Mouse (Mus musculus): ENCODE data around the gene Eef1akmt3.
"Not testable (repeated sequence)": the region's sequence is repeated elsewhere in the genome, so short reads cannot be mapped to it uniquely, and the experiment has no call there.

Eef1akmt3 gene

DNA sequence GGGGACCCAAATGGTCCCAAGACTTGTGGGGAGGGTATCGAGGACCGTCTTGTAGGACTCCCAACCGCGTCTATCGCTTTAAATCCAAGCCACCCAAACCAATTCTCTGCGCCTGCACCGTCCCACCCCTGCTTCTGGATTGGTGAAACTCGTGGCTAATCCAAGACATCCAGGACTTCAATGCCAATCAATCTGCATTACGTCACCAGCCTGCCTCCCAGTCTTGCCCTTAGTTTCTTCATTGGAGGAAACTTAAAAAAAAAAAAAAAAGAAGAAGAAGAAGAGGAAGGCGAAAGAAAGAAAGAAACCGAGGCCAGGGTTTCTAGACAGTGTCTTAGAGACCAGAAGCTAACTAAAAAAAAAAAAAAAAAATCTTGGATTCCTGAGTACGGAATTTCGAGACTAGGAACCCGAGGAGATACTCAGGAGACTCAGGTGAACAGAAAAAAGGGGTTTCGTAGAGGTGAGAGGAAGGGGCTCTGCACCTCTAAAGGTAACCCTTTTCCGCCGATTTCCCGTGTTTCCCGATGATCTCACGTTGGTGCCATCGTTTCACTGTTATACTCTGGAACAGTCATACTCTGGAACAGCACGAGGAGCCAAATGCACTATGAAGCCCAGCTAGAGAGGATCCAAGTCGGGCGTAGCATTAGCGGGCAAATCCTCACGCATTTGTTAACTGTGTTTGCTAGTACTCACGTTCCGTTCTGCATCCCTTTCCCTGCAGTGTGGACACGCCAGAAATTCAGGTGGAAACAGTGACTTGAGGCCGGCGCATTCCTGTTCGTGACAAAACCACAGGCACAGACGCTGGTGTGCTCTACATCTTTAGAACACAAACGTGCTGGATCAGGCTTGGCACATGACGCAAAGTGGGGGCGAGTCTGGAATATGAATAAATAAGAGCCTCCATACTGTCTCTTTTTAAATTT is 29.1 kb upstream of the Eef1akmt3 start, which contains the start of gene Tspan31:
Tspan31 (minus strand) TSS at position 75 of the 932 bp plus-strand sequence.
- peak; percentile 87 for DNase-seq

DNA sequence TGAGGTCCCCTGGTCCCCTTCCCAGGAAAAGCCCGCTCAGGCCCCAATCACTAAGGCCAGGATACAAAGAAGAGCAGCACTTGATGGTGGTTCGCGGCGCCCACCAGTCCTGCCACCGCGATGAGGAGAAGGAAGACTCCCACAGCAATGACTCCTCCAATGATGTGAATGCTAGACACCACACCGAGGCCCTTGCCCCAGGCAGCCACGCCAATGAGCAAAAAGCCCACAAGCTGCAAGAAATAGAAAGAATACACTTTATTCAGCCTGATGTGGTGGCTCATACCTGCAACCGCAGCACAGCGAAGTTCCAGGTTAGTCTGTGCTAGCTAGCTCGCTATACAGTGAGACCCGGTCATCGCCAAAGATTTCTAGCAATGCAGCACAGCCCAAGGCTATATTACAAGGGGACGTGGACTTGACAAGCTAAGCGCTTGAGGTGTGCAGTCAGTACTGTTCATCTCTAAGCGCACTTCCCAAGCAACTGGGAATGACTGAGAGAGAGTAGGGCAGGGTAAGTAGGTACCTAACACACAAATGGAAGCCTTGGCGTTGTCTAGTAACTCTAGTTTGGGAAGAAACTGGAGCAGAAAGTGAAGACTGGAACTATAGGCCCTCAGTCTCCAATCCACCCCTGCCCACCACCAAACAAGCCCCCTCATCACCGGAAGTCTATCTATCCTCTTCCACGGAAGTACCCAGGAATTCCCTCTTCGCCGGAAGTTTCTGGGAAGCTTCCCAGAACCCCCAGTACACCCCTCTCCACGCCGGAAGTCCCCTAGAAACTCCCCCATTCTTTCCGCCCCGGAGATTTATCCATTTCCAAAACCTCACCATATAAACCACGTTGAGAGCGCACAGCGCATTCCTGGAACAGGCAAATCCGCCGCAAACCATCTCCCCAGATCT is 28.2 kb upstream of the Eef1akmt3 start:
- no peak for DNase-seq

DNA sequence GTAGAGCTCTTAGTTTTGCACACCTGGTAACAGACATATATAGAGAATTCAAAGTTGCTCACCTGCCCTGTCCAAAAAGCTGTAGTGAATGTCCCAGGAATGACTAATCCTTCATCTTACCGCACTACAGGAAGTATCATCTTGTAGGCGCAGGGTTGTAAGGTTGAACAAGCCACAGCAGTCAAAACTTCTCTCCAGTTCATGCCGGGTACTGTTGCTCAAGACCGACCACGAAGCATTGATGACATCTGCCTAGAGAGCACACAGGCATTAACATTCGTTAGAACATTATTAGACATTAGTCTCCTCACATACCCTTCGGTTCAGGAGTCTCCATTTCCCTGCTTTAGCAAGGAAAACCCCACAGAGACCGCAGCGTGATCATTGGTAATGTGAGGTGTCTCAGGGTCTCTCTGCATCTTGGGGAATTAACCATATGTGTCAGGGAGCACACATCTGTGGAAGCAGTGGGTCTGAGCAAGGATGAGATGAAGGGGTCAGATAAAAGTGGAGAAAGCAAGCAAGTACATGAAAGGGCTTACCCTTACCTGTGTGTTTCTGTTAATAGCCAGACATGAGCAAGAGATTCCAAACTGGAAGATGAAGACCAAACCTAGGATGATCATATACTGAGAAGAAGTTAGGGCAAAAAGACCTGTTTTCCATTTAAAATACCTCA is 27.2 kb upstream of the Eef1akmt3 start:
- no peak for DNase-seq

DNA sequence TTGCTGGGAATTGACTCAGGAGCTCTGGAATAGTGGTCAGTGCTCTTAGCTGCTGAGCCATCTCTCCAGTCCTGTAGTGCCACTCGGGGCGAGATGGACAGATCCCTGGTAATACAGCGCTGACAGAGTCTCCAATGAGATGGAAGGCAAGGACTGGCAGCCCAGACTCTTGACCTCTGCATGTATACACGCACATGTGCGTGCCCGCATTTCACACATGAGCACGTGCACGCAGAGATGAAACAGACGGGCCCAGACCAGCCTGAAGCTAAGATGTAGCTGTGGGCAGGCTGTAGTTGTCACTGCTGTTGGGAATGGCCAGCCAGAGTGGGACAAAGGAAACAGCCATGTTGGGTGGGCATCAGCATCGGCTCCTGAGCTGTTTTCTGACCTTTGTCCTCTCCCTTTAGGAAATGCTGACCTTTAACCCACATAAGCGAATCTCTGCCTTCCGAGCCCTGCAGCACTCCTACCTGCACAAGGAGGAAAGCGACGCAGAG is 25.3 kb upstream of the Eef1akmt3 start:
- DNase-seq, result no peak

DNA sequence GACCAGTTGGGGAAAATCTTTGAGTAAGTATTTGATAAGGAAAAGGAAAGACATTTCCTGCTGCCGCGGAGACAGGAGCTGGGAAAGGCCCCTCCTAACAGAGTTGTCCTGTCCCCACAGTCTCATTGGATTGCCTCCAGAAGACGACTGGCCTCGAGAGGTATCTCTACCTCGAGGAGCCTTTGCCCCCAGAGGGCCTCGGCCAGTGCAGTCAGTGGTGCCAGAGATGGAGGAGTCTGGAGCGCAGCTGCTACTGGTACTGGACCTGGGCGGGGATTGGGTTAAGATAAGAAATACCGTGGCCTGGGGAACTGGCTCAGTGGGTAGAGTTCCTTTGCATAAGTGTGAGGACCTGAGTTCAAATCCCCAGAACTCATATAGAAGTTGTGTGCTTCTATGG is 24.7 kb upstream of the Eef1akmt3 start:
- no peak for DNase-seq

DNA sequence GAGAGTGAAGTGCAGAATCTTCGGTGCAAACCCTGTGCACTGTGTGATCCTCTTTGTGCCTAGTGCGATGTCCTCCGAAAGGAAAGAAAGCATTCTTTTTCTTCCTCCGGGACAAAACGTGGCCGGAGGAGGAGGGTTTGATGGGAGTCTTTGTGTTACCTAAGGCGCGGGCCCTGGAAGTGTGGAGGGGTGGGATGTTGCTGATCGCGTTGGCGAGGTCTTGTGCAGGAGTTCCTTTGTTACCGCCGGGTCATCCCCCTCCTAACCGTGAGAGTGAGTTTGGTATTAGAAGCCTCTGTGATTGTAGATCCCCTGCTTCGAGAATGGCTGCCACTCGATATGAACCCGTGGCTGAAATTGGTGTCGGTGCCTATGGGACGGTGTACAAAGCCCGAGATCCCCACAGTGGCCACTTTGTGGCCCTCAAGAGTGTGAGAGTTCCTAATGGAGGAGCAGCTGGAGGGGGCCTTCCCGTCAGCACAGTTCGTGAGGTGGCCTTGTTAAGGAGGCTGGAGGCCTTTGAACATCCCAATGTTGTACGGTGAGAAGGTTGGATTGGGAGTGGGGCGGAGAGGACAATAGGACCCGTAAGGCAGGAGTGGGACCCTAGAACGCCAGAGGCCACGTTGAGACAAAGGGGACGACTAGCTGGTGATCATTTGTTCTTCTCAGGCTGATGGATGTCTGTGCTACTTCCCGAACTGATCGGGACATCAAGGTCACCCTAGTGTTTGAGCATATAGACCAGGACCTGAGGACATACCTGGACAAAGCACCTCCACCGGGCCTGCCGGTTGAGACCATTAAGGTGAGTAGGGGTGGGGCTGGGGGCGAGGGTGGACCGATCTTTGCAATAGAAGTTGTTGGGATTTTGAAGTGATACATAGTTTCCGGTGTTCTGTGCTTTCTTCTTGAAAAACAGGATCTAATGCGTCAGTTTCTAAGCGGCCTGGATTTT is 22.9 kb upstream of the Eef1akmt3 start:
- no peak for DNase-seq

DNA sequence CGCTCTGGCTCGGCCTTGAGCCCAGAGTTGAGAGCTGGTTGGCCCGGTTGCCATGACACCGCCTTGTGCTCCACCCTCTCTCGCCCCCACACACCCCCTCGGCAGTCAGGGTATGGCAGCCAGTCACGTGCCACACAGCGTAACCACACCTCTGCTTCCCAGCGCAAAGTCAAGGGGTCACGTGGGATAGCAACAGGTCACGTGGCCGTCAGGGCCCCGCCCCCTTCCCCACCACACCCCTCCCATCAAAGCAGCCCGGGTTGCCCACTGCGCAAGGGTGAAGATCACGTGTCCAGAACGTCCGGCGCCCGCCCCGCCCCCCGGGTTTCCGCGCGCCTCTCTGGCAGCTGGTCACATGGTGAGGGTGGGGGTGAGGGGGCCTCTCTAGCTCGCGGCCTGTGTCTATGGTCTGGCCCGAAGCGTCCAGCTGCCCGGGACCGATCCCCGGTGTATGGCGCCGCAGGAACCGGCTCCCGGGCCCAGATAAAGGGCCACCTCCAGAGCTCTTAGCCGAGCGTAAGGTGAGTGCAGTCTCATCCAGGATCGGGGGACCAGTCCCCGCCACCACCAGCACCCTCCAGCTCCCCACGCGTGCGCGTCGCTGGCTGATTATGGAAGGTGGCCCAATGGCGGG is 22.0 kb upstream of the Eef1akmt3 start, which contains the start of gene Cdk4:
Cdk4 (plus strand) TSS at position 296 of the 634 bp plus-strand sequence.
- peak; percentile 98 for DNase-seq

DNA sequence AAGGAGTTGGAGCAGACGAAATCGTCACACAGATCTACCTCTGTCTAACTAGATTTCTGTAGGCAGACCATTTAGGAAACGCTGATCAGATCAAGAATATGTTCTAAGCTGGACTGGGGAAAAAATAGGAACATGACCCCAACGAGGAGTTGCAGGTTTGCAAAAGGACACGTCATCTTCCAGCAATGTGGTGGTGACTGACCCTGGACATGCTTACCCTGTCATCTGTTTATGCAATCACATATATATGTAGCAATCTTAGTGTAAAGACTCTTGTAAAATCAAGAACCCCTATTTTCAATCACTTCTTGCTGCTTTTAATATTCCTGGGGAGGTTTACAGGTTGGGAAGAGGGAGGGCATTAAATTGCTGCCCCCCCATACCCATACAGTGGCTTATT is 21.2 kb upstream of the Eef1akmt3 start:
- DNase-seq, result no peak

DNA sequence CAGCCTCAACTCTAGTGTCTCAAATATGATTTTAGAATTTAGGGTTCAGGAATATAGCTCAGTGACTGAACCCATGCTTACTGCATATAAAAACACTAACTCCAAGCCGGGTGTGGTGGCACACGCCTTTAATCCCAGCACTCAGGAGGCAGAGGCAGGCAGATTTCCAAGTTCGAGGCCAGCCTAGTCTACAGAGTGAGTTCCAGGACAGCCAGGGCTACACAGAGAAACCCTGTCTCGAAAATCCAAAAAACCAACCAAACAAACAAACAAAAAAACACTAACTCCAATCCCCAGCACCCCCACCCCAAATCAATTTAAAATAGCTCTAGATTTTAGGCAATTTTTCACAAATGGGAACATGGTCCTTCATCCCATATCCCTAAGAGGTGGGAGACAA is 20.8 kb upstream of the Eef1akmt3 start:
- DNase-seq, result not testable (repeated sequence)

DNA sequence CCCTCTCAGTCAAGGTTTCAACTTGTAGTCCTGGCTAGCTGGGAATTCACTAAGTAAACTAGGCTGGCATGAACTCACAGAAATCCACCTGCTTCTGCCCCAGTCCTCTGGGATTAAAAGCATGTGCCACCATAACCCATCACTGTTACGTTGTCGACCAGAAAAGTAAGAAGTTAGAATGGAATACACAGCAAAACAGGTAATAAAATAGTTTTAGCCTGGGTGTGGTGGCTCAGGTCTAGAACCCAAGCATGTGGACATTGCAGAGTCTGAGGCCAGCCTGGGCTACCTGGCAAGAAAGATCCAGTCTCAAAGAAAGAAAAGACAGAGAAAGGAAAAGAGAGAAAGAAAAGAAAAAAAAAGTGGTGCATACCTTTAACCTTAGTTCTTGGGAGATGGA is 20.2 kb upstream of the Eef1akmt3 start:
- DNase-seq, result no peak

DNA sequence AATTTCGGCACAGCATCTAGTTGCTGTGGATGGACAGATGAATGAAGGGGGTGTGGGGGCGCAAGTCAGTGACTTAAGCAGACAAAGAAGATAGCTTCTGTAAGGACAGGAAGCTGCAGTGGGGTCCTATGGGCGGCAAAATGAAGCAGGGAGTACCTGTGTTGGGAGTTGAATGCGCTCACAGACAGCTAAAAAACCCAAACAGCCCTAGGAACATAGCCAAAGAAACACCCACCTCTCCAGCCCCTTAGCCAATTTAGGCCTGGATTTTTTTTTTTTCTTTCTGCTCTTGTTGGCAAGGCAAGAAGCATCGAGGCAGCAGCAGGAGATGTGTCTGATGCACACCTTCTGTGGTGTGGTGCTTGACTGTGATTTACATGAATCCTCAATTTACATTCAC is 19.8 kb upstream of the Eef1akmt3 start:
- DNase-seq, result no peak

DNA sequence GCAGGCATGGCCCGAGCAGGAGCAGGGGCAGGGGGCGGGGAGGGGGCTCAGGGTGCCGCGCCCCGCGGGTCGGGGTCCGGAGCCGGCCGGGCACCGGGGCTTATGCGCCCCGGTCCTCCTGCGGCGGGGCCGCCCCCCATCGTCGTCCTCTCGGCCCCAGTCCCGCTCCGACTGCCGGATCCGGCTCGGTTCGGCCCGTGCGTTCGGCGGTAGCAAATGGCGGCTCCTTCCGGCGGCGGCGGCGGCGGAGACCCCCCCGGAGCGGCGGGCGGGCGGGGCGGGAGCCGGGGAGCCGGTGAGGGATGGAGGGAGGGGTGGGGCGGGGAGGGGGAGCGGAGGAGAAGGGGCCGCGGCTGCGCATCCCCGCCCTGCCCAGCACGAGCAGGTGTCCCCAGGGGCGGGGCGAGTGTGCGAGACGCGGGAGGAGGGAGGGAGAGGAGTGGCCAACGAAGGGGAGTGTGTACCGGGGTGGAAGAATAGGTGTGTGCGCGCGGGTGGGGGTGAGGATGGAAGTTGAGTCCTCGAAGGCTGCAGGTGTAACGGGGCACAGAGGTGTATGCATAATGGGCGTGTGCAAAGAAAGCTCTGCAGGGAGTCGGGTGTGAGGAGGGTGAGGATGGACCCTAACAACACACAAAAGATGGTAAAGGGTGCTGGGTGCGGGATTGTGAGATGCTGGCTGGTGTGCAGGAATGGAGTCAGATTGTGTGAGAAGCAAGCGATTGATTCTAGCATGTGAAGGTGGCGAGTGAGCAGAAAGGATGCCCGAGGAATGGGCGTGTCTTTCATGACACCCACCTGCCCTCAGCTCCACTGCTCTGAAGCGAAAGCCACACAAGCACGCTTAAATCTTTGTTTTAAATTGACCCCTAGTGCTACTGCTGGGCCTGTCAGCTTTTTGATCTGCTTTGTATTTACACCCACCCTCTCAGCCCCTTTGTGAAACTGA is 18.9 kb upstream of the Eef1akmt3 start, which contains the start of gene March9:
March9 (minus strand) TSS at position 217 of the 949 bp plus-strand sequence.
- DNase-seq, result peak; percentile 86

DNA sequence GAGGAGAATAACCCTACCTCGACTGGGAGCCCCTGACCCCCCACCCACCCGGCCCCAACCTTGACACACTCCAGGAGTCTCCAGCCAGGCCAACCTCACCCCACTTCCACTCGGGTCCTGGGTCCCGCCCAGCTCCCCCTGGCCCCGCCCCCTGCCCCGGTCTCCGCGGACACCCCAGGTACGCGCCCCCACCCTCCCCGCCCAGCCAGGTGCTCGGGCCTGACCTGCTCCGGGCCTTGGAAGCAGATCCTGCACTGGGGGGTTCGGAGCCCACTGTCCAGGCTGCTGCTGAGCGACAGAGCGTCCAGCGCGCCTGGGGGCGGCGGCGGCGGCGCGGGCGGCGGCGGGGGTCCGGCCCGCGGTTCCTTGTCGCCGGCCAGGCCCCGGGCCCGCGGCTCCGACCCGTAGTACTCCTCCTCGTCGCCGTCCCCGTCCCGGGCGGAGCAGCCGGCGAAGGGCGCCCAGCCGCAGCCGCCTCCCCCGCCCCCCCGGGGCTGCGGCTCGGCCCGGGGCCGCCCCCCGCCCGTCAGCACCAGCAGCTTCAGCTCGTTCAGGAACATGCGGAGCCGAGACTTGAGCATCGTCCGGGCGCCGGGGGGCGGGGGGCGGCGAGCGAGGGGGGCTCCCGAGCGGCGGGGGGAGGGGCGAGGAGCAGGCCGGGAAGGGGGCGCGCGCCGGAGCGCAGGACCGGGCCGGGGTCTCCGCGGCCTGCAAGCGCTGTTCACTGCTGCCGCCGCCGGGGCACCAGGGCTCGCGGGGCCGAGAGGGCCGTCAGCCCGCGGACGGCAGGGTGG is 18.1 kb upstream of the Eef1akmt3 start:
- DNase-seq, result no peak

DNA sequence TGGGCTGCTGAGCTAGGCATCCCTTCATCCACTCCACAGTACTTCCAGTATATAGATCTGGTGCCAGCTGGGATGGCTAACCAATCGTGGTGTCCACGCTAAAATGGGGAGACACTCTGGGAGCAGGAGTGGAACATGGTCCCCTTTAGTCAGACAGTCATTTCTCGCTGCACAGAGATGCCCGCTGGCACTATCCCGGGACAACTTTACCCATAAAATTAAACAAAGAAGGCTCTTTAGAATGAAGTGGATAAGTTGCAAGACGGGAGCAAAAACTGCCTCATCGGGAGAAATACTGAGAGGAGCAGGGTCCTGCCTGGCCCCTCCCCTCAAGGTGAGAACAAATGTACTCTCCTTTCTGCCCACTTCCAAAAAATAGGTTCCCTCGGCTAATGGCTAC is 17.4 kb upstream of the Eef1akmt3 start:
- no peak for DNase-seq

DNA sequence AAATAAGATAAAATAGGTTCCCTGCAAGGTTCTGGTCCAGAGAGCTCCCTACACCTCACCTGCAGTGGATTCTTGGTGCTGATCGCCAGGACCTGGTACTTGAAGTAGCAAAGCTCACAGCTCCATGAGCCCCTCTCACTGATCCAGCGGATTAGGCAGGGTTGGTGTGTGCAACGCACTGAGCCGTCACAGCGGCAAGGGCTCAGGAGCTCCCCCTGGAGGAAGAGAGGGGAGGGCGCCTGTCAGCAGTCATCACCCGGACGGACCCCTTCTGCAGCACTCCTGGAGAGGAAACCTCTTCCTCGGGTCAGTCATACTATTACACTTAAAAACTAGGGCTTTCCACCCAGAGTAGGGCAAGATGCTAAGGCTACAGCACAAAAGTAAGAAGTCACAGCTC is 16.8 kb upstream of the Eef1akmt3 start:
- DNase-seq, result peak; percentile 79

DNA sequence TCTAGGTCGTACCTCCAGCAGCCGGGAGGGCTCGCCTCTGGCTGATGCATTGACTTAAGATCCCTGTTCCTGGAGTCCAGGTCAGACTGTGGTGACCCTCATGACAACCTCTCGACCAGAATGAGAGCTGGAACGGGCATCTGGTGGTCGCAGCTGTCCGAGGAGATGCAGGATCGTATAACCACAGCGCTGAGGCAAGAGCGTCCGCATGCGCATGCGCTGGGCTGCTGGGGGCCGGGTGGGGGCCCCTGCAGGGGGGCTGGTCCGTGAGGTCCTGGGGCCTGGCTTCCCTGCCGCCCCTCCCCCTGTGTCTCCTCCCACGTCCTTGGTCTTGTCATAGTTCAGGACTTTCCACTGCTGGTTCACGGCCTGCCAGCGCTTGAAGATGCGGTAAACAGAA is 15.2 kb upstream of the Eef1akmt3 start:
- DNase-seq, result no peak

DNA sequence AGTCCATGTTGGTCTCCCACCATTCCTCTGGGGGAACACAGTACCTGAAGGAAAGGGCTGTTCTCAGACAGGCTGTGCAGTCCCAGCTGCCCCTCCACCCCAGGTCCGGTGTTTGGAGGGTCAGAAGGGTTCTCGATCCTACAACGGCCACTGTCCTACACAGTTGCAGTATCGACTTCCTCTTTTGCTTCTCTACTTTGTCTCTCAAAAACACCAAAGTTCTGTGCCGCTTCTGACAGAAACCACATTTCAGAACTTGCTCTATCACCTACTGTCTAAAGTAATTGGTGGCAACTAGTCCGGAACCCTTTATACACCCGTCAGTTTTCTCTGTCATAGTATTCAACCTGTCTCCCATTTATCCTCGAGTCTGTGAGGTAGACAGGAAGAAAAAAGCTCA is 14.1 kb upstream of the Eef1akmt3 start:
- DNase-seq, result no peak

DNA sequence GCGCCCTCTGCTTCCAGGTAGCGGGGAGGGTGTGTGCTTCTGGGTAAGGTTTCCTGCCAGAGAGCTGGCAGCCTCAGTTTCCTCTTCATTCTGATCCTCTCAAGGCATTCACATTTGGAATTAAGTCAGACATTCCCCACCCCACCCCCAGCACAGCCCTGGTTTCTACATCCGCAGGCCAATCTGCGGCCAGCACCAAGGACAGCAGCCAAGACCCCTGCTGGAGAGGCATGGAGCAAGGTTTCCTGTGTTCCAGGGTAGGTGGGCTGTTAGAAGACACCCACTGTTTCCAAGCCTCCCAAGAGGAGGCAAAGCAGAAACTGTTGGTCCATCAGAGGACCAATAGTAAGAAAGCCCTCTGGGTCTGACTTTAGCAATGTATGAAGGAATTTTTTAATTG is 13.3 kb upstream of the Eef1akmt3 start:
- DNase-seq, result no peak

DNA sequence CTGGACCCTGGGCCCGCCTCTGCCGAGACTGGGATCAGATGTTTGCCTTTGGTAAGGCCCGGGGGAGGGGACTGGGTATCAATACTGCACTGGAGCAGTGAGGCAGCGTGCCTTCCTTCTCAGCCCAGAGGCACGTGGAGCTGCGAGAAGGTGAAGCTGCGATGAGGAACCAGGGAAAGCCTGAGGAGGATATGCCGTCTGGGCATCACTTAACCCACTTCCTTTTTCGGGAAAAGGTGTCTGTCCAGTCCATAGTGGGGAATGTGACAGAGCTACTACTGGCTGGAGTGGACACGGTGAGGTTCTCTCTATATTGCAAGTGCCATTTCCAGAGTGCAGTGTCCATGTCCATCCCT is 8.8 kb upstream of the Eef1akmt3 start:
- DNase-seq, result no peak

Measured in cerebellum, adult 8-10 months (tissue).